Mouse (Mus musculus) brain, embryonic 14.5 days (tissue): Measurements from ENCODE around the gene Rdh7.

ENCODE experiments used
- CTCF ChIP-seq: fragments of 200-500 bp; IDR thresholded peaks from 2 replicates; pipeline ENCODE4 v1.5.1; 2012; ENCODE audit warnings: inconsistent platforms, mild to moderate bottlenecking, moderate library complexity, borderline replicate concordance; ENCODE audit not compliant: insufficient read depth, insufficient read length; ENCODE audit errors: extremely low read depth
- POLR2A ChIP-seq: fragments of 200-500 bp; IDR thresholded peaks from 2 replicates; pipeline ENCODE4 v1.6.1; 2012; ENCODE audit warnings: mild to moderate bottlenecking, inconsistent platforms, borderline replicate concordance; ENCODE audit not compliant: poor library complexity, insufficient read depth, insufficient read length, severe bottlenecking; ENCODE audit errors: extremely low read depth

DNA sequence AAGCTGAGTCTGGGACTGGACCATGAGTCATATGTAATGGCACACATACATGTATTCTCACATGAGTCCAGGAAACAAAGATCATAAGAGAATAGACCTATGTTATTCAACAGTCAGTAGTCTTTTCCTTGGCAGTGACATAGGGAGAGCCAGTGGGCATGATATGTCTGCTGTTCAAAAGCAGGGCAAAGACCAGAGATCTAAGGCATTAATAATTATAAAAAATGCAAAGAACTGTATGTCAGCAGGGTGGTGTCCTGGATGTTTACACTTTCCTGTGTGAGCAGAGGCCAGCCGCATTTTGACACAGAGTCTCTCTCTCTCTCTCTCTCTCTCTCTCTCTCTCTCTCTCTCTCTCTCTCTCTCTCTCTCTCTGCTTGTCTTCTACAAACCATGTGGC, 39.0 kb downstream of the Rdh7 start, which contains the start of gene Rdh19:
- TF ChIP-seq CTCF, result no peak
- no peak for TF ChIP-seq POLR2A
